Mouse (Mus musculus): ENCODE data around the gene Gm20219. TPM values are rescaled to one million over a fixed set of nuclear protein-coding genes. Genes with fewer than 3 reads are reported as not detected.

Gm20219 gene
- polyA plus RNA-seq, 1 experiment, result 0.04 TPM

DNA sequence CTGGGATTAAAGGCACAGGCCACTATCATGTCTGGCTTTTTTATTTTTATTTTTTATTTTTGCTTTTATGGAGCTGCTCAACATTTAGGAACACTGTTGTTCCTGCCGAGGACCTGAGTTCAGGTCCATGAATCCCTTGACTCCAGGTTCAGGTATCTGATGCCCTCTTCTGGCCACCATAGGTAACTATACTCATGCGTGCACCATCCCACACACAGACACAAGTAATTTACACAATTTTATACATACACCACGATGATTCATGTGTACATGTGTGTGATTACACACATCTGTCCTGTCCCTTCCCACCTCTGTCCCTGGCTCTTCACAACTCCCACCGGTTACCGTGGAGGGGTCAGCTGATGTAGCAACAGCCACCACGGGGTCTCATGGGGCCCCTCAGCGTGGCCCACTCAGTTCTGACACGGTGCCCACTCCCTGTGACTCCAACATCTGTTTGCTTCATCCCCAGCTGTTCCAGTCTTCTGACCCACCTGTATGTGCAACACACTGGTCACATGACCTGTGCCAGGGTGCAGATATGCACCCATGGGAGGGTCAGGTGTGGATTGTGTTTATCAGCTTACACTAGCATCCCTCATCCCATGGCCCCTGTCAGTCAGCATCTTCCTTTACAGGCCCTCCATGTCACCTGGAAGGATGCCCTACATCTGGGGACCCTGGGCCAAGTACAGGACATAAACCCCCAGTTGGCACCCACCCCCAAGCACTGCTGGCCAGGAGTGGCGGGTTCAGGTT lies 6.2 kb downstream of the Gm20219 start:
- Histone ChIP-seq H3K4me3 (replicated peaks) (no peak overlapping the region), H3K9me3 (ENCODE audit: control insufficient read depth, low read length) (no peaks in the 10 kb centered on the region), H3K36me3 (ENCODE audit: control insufficient read depth) (no peaks in the 10 kb centered on the region), H3K4me1 (ENCODE audit: control insufficient read depth) (peaks cover 8% of the 10 kb centered on the region), H3K27me3 (ENCODE audit: control insufficient read depth) (no peaks in the 10 kb centered on the region)
- TF ChIP-seq TAL1 (IDR thresholded peaks at IDR 0.05; ENCODE audit: low read length) (no peak), GATA1 (IDR thresholded peaks at IDR 0.05; ENCODE audit: low read length) (no peak)

DNA sequence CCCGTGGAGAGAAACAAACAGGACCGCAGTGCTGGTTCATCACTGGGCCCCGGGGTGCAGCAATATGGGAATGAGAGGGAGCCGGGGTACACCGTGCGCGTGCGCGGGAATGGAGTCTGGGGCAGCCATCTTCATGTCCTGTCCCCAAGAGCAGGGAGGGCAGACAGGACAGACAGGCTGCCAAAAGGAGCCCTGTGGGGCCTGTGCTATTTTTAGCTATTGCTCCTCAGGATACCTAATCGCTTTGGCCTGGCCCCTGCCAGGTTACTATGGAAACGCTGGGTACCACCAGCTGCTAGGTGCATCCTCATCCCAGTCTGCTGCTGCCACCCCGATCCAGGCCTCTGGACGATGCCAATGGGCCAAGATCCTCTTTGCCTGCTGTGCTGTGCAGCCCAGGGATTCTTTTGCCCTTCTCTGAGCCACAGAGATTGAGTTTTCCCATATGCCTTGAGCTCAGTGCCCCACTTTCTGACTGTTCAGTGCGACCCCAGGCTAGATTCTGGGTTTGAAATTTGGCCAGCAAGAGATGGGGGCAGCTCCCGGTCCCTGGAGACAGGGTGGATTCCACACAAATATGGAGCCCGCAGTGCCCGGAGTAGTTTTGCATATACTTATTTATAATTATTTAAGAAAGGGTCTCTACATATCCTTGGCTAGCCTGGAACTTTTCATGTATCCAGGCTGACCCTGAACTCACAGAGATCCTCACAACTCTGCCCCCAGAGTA lies 6.9 kb downstream of the Gm20219 start:
- Histone ChIP-seq H3K9me3 (ENCODE audit: control insufficient read depth, low read length) (no peaks in the 10 kb centered on the region), H3K27me3 (ENCODE audit: control insufficient read depth) (no peaks in the 10 kb centered on the region), H3K36me3 (ENCODE audit: control insufficient read depth) (no peaks in the 10 kb centered on the region), H3K4me1 (ENCODE audit: control insufficient read depth) (peaks cover 8% of the 10 kb centered on the region), H3K4me3 (replicated peaks) (no peak overlapping the region)
- TF ChIP-seq GATA1 (IDR thresholded peaks at IDR 0.05; ENCODE audit: low read length), result no peak
- no peak for TF ChIP-seq TAL1 (IDR thresholded peaks at IDR 0.05; ENCODE audit: low read length)

DNA sequence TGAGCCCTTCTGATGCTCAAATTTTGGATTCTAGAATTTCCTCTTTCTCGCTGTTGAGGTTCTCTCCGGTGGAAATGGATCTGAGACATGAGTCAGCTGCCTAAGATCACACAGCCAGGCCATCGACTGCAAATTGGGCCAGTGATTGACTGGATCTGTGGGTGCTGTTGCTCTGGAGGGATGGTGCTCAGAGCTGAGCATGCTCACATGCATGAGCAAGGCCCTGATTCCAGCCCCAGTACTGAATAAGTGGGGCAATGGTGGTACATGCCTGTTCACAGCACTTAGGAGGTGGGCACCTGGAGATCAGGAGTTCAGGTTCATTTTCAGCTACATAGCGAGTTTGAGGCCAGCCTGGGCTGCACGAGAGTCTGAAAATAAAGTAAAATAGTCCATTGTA lies 7.6 kb downstream of the Gm20219 start:
- H3K4me1 ChIP-seq (ENCODE audit: control insufficient read depth), result peaks cover 8% of the 10 kb centered on the region
- no peaks in the 10 kb centered on the region; the same call in 1 of the 2 replicates for H3K27me3 ChIP-seq (ENCODE audit: control insufficient read depth)
- no peaks in the 10 kb centered on the region for H3K9me3 ChIP-seq (ENCODE audit: control insufficient read depth, low read length)
- TF ChIP-seq TAL1 (IDR thresholded peaks at IDR 0.05; ENCODE audit: low read length) (no peak), GATA1 (IDR thresholded peaks at IDR 0.05; ENCODE audit: low read length) (no peak)
- no peaks in the 10 kb centered on the region for H3K36me3 ChIP-seq (ENCODE audit: control insufficient read depth)
- no peak overlapping the region for H3K4me3 ChIP-seq (replicated peaks)

DNA sequence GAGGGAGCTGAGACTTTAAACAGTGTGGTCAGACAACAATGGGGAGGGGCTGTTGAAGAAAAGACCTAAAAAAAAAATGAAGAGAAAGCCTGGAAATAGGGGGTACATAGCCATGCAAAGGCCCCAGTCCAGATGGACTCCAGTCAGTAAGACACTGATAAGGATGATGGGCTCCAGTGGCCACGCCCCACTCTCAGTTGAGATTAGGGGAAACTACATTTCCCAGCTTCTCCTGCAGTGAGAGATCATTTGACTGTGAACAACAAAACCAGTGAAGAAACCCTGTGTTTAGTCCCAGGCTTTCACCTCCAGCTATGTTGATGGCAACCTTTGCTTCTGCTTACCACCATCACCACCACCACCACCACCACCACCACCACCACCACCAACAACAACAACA lies 8.2 kb downstream of the Gm20219 start:
- peaks cover 8% of the 10 kb centered on the region for H3K4me1 ChIP-seq (ENCODE audit: control insufficient read depth)
- H3K9me3 ChIP-seq (ENCODE audit: control insufficient read depth, low read length), result no peaks in the 10 kb centered on the region
- no peaks in the 10 kb centered on the region for H3K36me3 ChIP-seq (ENCODE audit: control insufficient read depth)
- TF ChIP-seq GATA1 (IDR thresholded peaks at IDR 0.05; ENCODE audit: low read length) (no peak), TAL1 (IDR thresholded peaks at IDR 0.05; ENCODE audit: low read length) (no peak)
- no peak overlapping the region for H3K4me3 ChIP-seq (replicated peaks)
- no peaks in the 10 kb centered on the region; the same call in 1 of the 2 replicates for H3K27me3 ChIP-seq (ENCODE audit: control insufficient read depth)

DNA sequence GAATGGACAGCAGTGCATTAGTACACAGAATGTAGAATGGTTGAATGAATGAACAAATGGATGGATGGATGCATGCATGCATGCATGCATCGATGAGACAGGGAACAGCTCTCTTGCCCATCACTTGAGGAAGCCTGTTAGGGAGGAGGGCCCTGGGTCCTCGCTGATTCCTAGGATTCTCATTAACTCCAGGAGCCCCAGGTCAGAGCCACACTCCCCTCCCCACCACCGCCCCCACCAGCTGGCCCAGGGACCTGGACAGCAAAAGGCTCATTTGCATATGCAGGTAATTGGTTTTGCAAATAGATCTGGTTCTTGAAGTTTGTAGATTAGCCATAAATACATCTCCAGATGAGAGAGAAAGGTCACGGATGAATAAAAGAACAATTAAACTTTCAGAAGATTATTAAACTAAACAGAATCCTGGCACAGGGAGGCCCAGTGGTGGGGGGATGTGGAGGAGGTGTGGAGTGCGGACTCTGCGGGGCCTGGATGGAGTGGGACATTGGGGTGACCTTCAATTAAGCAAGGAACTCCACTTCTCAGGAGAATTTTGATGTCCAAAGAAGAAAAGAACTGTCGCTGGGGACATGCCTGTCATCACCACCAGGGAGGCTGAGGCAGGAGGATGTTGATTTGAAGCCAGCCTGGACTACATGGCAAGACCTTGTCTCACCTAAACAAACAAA lies 9.3 kb downstream of the Gm20219 start:
- Histone ChIP-seq H3K36me3 (ENCODE audit: control insufficient read depth) (no peaks in the 10 kb centered on the region), H3K27me3 (ENCODE audit: control insufficient read depth) (no peaks in the 10 kb centered on the region; the same call in 1 of the 2 replicates), H3K4me3 (replicated peaks) (no peak overlapping the region), H3K9me3 (ENCODE audit: control insufficient read depth, low read length) (no peaks in the 10 kb centered on the region), H3K4me1 (ENCODE audit: control insufficient read depth) (peaks cover 11% of the 10 kb centered on the region)
- TF ChIP-seq TAL1 (IDR thresholded peaks at IDR 0.05; ENCODE audit: low read length), result no peak
- TF ChIP-seq GATA1 (IDR thresholded peaks at IDR 0.05; ENCODE audit: low read length), result no peak

DNA sequence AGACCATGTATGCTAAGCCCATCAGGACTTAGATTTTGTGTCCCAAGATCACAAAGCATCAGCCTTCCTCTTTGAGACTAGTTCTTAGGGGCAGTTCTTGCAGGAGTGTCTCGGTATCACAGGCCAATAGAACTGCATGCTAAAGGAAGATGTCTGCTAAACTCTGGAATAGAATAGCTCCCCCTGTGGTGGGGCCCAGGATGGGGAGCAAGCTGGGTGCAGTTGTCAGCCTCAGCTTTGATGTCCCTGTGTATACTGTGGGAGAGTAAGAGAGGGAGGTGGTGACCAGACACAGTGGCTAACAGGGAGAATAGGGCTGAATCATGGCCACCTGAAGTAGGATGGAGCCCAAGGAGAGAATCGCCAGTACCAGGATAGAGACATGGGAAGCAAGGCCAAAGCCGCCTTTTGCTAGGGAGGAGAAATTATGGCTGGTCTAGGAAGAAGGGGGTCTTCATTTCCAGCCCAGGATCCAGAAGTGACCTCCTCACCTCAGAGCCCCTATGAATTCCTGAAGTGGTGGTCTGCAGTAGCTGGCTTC lies 10.4 kb downstream of the Gm20219 start:
- H3K9me3 ChIP-seq (ENCODE audit: control insufficient read depth, low read length), result no peaks in the 10 kb centered on the region
- H3K27me3 ChIP-seq (ENCODE audit: control insufficient read depth), result no peaks in the 10 kb centered on the region; the same call in 1 of the 2 replicates
- H3K36me3 ChIP-seq (ENCODE audit: control insufficient read depth), result no peaks in the 10 kb centered on the region
- H3K4me1 ChIP-seq (ENCODE audit: control insufficient read depth), result peaks cover 11% of the 10 kb centered on the region
- no peak overlapping the region for H3K4me3 ChIP-seq (replicated peaks)
- no peak for TF ChIP-seq GATA1 (IDR thresholded peaks at IDR 0.05; ENCODE audit: low read length)
- TF ChIP-seq TAL1 (IDR thresholded peaks at IDR 0.05; ENCODE audit: low read length), result no peak

DNA sequence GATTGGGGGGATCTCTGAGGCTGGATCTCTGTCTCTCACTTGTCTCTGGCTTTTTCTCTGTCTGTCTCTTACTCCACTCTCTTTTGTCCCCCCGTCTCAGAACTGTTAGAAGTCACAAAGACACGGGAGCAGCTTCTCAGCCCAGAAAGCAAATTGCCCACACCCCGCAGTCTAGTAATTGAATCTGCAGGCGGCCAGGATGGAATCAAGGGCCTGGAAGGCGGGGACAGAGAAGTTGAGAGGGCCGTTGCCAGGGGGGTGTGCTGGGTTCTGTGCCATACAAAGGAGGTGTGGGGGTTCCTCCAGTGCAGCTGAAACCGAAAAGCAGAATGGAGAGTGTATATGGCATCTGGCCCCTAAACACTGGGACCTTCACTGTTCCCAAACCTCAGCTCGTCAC lies 11.5 kb downstream of the Gm20219 start:
- H3K27me3 ChIP-seq (ENCODE audit: control insufficient read depth), result no peaks in the 10 kb centered on the region; the same call in 1 of the 2 replicates
- TF ChIP-seq TAL1 (IDR thresholded peaks at IDR 0.05; ENCODE audit: low read length), result no peak
- no peak for TF ChIP-seq GATA1 (IDR thresholded peaks at IDR 0.05; ENCODE audit: low read length)
- H3K36me3 ChIP-seq (ENCODE audit: control insufficient read depth), result no peaks in the 10 kb centered on the region
- H3K4me1 ChIP-seq (ENCODE audit: control insufficient read depth), result peaks cover 11% of the 10 kb centered on the region
- H3K9me3 ChIP-seq (ENCODE audit: control insufficient read depth, low read length), result no peaks in the 10 kb centered on the region
- H3K4me3 ChIP-seq (replicated peaks), result no peak overlapping the region

DNA sequence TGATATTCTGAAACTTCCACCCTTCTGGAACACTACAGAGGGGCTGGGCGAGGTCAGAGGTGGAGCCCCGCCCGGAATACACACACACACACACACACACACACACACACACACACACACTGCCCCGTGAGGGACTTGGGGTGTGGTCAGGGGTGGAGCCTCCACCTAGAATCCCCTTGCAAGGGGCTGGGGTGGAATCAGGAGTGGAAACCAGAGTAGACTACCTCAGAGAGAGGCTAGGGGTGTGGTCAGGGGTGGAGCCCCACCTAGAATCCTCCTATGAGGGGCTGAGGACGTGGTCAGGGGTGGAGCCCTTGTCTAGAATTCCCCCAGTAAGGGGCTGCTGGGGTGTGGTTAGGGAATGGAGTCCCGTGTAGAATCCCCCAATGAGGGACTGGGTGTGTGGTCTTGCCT lies 13.6 kb downstream of the Gm20219 start:
- Histone ChIP-seq H3K4me1 (ENCODE audit: control insufficient read depth) (peaks cover 3% of the 10 kb centered on the region), H3K27me3 (ENCODE audit: control insufficient read depth) (no peaks in the 10 kb centered on the region; the same call in 1 of the 2 replicates), H3K4me3 (replicated peaks) (no peak overlapping the region), H3K9me3 (ENCODE audit: control insufficient read depth, low read length) (no peaks in the 10 kb centered on the region), H3K36me3 (ENCODE audit: control insufficient read depth) (no peaks in the 10 kb centered on the region)
- TF ChIP-seq GATA1 (IDR thresholded peaks at IDR 0.05; ENCODE audit: low read length), result no peak
- no peak for TF ChIP-seq TAL1 (IDR thresholded peaks at IDR 0.05; ENCODE audit: low read length)

Measured in erythroblast, embryonic 14.5 days (primary cell).